Mouse (Mus musculus) myocyte (in vitro differentiated cells): ENCODE data around the gene Ptpn3. TPM values are rescaled to one million over a fixed set of nuclear protein-coding genes. Genes with fewer than 3 reads are reported as not detected.

Source experiments
- H3K27me3 ChIP-seq: one replicate; pipeline ENCODE4 v1.6.1; 2011; ENCODE audit not compliant: control insufficient read depth, insufficient read depth, insufficient read length
- H3K36me3 ChIP-seq: one replicate; pipeline ENCODE4 v1.6.1; 2011; ENCODE audit not compliant: control insufficient read depth, insufficient read depth
- H3K4me2 ChIP-seq: one replicate; pipeline ENCODE4 v1.6.1; 2011; ENCODE audit warnings: low read depth, control low read depth
- H3K4me3 ChIP-seq: one replicate; pipeline ENCODE4 v1.5.1; 2011; ENCODE audit warnings: mild to moderate bottlenecking, control low read depth, moderate library complexity
- H3K79me2 ChIP-seq: one replicate; pipeline ENCODE4 v1.6.1; 2011; ENCODE audit not compliant: control insufficient read depth, insufficient read depth
- H3ac ChIP-seq: one replicate; pipeline ENCODE4 v1.6.1; 2011; ENCODE audit not compliant: control insufficient read depth, insufficient read length
- CEBPB ChIP-seq: IDR thresholded peaks from 2 replicates; pipeline ENCODE4 v1.6.1; 2011; ENCODE audit warnings: mild to moderate bottlenecking, moderate library complexity; ENCODE audit not compliant: poor library complexity, insufficient read depth, severe bottlenecking
- E2F4 ChIP-seq: IDR thresholded peaks from one replicate; pipeline ENCODE4 v1.6.1; 2011; ENCODE audit warnings: mild to moderate bottlenecking, control low read depth, moderate library complexity; ENCODE audit not compliant: insufficient read depth
- MAX ChIP-seq: IDR thresholded peaks from one replicate; pipeline ENCODE4 v1.6.1; 2011; ENCODE audit warnings: low read depth, mild to moderate bottlenecking, control low read depth
- MYOD1 ChIP-seq, 3 experiments: IDR thresholded peaks; one replicate each; pipeline ENCODE4 v1.6.1; 2011; ENCODE audit warnings: control low read depth in 2 of 3, low read depth in 2 of 3, mild to moderate bottlenecking in 2 of 3, moderate library complexity in 1 of 3; ENCODE audit not compliant: insufficient read length in 2 of 3, control insufficient read depth in 1 of 3
- MYOG ChIP-seq, 3 experiments: IDR thresholded peaks; one replicate each; pipeline ENCODE4 v1.6.1; 2011; ENCODE audit warnings: control low read depth in 2 of 3, low read depth in 2 of 3, mild to moderate bottlenecking in 2 of 3; ENCODE audit not compliant: insufficient read length in 2 of 3, control insufficient read depth in 1 of 3, insufficient read depth in 1 of 3
- POLR2A ChIP-seq: IDR thresholded peaks from one replicate; pipeline ENCODE4 v1.6.1; 2011; ENCODE audit warnings: low read depth, mild to moderate bottlenecking, control low read depth, moderate library complexity; ENCODE audit not compliant: insufficient read length
- POLR2AphosphoS2 ChIP-seq: IDR thresholded peaks from one replicate; pipeline ENCODE4 v1.6.1; 2011; ENCODE audit warnings: low read depth, control low read depth; ENCODE audit not compliant: insufficient read length
- REST ChIP-seq: IDR thresholded peaks from one replicate; pipeline ENCODE4 v1.6.1; 2011; ENCODE audit warnings: mild to moderate bottlenecking, control low read depth, moderate library complexity; ENCODE audit not compliant: insufficient read depth, insufficient read length
- SRF ChIP-seq: IDR thresholded peaks from one replicate; pipeline ENCODE4 v1.6.1; 2011; ENCODE audit warnings: low read depth; ENCODE audit not compliant: control insufficient read depth, insufficient read length
- TCF12 ChIP-seq: IDR thresholded peaks from one replicate; pipeline ENCODE4 v1.6.1; 2011; ENCODE audit warnings: mild to moderate bottlenecking, control low read depth; ENCODE audit not compliant: poor library complexity, insufficient read depth, severe bottlenecking
- TCF3 ChIP-seq: IDR thresholded peaks from one replicate; pipeline ENCODE4 v1.6.1; 2011; ENCODE audit warnings: low read depth, control low read depth; ENCODE audit not compliant: insufficient read length
- USF1 ChIP-seq: IDR thresholded peaks from one replicate; pipeline ENCODE4 v1.6.1; 2011; ENCODE audit warnings: low read depth, mild to moderate bottlenecking, control low read depth, moderate library complexity
- polyA plus RNA-seq: library from polyadenylated mRNA; unstranded; fragments of >200 nt; fragmentation: generic; extraction: Trizol; gene quantifications from one replicate; pipeline ENCODE4 v1.2.1, GENCODE M21; 2012; ENCODE audit warnings: missing spikeins

Ptpn3 gene
- polyA plus RNA-seq, 1 experiment = 3.1 TPM

- no peaks in the 10 kb centered on the region for H3K36me3 ChIP-seq
- no peaks in the 10 kb centered on the region for H3K27me3 ChIP-seq
- H3K4me3 ChIP-seq = no peak overlapping the region
- no peak overlapping the region for H3K4me2 ChIP-seq
- TF ChIP-seq SRF (no peak), REST (no peak), USF1 (no peak), TCF3 (no peak), E2F4 (no peak), POLR2AphosphoS2 (no peak), POLR2A (no peak), TCF12 (no peak), MAX (no peak), CEBPB (no peak), MYOD1 (IDR thresholded peaks at IDR 0.05; ENCODE audit: control insufficient read depth in 1 of 3, insufficient read length in 2 of 3, low read depth in 2 of 3) (no peak), MYOG (IDR thresholded peaks at IDR 0.05; ENCODE audit: control insufficient read depth in 1 of 3, insufficient read depth in 1 of 3, insufficient read length in 2 of 3, low read depth in 2 of 3) (no peak)
- H3ac ChIP-seq = no peak overlapping the region
- H3K79me2 ChIP-seq = no peaks in the 10 kb centered on the region
Measured at GRCm38 (mm10) chr4:57230341-57230740, 71.3 kb downstream of the Ptpn3 start.

DNA sequence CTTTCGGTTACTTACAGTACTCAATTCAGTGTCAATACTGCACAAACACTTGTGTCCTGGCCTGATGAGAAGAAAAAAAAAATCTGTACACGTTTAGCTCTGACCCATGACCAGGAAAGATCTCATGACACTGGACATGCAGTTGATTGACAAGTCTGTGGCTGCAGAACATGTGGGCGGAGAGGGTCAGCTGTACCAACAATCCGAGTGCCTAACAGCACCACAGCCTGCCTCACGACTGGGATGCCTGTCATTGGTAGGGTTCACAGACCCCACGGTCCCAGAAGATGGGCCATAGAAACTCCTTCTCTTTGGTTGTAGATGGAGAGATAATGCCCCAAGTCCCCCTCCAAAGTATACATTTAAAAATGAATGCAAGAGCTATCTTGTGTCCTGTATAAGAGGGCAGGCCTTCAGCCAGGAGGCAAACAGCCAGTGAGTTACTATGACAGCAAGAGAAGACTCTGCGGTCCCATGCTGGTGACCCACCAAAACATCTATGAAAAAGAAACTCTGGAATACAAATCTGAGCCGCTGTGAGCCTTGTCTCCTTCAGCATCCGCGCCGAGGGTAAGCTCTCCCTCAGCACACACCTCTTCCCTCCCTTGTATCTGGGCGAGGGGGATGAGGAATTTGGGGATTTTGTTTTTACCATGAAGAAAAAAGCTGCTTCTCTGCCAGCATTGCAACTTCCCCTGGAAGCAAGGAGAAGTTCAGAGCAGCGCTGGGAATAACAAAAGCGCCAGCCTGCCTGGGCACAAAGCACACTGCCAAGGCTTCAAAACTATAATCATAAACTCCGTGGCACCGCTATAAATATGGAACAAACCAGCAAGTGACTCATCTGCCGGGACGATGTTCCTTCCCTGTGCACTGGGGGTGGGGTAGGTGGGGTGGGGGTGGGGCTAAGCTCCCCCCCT is 72.8 kb downstream of the Ptpn3 start:
- no peak overlapping the region for H3ac ChIP-seq
- H3K27me3 ChIP-seq = no peaks in the 10 kb centered on the region
- TF ChIP-seq MYOG (IDR thresholded peaks at IDR 0.05; ENCODE audit: control insufficient read depth in 1 of 3, insufficient read depth in 1 of 3, insufficient read length in 2 of 3, low read depth in 2 of 3) (peak in 1 of 3 experiments; percentile 76), POLR2A (no peak), MYOD1 (IDR thresholded peaks at IDR 0.05; ENCODE audit: control insufficient read depth in 1 of 3, insufficient read length in 2 of 3, low read depth in 2 of 3) (peak; percentile 38 to 92 (median 83)), TCF3 (peak; percentile 8)
- H3K36me3 ChIP-seq = no peaks in the 10 kb centered on the region
- no peak overlapping the region for H3K4me3 ChIP-seq
- H3K4me2 ChIP-seq = peak overlapping the region; percentile 88
- no peaks in the 10 kb centered on the region for H3K79me2 ChIP-seq

DNA sequence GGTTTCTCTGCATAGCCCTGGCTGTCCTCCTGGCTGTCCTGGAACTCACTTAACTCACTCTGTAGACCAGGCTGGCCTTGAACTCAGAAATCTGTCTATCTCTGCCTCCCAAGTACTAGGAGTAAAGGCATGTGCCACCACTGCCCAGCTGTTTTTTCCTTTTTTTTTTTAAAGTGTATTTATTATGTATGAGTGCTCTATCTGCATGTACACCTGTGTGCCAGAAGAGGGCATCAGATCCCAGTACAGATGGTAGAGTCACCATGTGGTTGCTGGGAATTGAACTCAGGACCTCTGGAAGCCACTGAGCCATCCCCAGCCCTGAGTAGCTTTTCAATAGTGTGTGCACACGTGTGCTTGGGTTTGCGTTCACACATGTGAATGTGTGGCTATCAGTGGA is 76.9 kb downstream of the Ptpn3 start:
- Histone ChIP-seq H3K4me2 (no peak overlapping the region), H3K4me3 (no peak overlapping the region), H3K79me2 (no peaks in the 10 kb centered on the region), H3K36me3 (no peaks in the 10 kb centered on the region), H3K27me3 (no peaks in the 10 kb centered on the region), H3ac (no peak overlapping the region)
- no peak for TF ChIP-seq CEBPB
- TF ChIP-seq TCF12 = no peak
- TF ChIP-seq SRF = no peak
- no peak for TF ChIP-seq REST

- no peaks in the 10 kb centered on the region for H3K27me3 ChIP-seq
- no peak overlapping the region for H3ac ChIP-seq
- H3K36me3 ChIP-seq = no peaks in the 10 kb centered on the region
- no peak overlapping the region for H3K4me3 ChIP-seq
- TF ChIP-seq TCF12 = no peak
- TF ChIP-seq USF1 = no peak
- TF ChIP-seq REST = no peak
- TF ChIP-seq POLR2A = no peak
- no peak for TF ChIP-seq MYOG (IDR thresholded peaks at IDR 0.05; ENCODE audit: control insufficient read depth in 1 of 3, insufficient read depth in 1 of 3, insufficient read length in 2 of 3, low read depth in 2 of 3)
- no peak for TF ChIP-seq POLR2AphosphoS2
- no peak for TF ChIP-seq TCF3
- TF ChIP-seq E2F4 = no peak
- no peak for TF ChIP-seq MAX
- no peak for TF ChIP-seq CEBPB
- TF ChIP-seq SRF = no peak
- no peak for TF ChIP-seq MYOD1 (IDR thresholded peaks at IDR 0.05; ENCODE audit: control insufficient read depth in 1 of 3, insufficient read length in 2 of 3, low read depth in 2 of 3)
- H3K79me2 ChIP-seq = no peaks in the 10 kb centered on the region
- H3K4me2 ChIP-seq = no peak overlapping the region
Measured at GRCm38 (mm10) chr4:57217746-57218145, 83.9 kb downstream of the Ptpn3 start.

DNA sequence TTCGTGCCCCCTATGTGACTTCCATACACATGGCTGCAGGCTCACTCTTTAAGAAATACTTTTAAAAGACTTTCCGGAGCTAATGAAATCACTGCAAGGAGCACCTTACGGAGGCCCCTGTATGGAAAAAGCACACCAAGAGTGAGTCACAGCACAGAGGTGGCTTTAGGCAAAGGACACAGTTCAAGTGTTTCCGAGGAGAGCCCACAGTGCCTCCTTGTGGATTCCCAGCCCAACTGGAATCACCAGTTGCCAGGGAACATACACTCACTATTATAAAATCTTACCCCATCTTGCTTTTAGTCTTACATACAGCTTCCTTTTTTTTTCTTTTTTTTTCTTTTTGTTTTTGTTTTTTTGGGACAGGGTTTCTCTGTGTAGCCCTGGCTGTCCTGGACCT is 85.1 kb downstream of the Ptpn3 start:
- Histone ChIP-seq H3K4me3 (no peak overlapping the region), H3ac (no peak overlapping the region), H3K27me3 (no peaks in the 10 kb centered on the region), H3K36me3 (no peaks in the 10 kb centered on the region), H3K4me2 (no peak overlapping the region), H3K79me2 (no peaks in the 10 kb centered on the region)
- TF ChIP-seq TCF12 (no peak), CEBPB (no peak), MYOG (IDR thresholded peaks at IDR 0.05; ENCODE audit: control insufficient read depth in 1 of 3, insufficient read depth in 1 of 3, insufficient read length in 2 of 3, low read depth in 2 of 3) (no peak), POLR2AphosphoS2 (no peak), POLR2A (no peak)
